Mouse (Mus musculus): ENCODE measurements around the gene Bach1. TPM values are rescaled to one million over a fixed set of nuclear protein-coding genes. Genes with fewer than 3 reads are reported as not detected.
A peak's percentile ranks its signal among the peaks of the same experiment; 100 is the strongest.

Gene Bach1
- polyA plus RNA-seq, 2 experiments: 4.2 to 5.4 TPM

GRCm38 (mm10) chr16:87712986-87713693 is 14.4 kb downstream of the Bach1 start:
- DNase-seq (ENCODE audit: low read depth in 3 of 3, low spot score in 3 of 3) (peak; percentile 82 to 90 (median 82)), ATAC-seq (ENCODE audit: insufficient read depth) (peak; percentile 97)
- peaks cover 10% of the 10 kb centered on the region for H3K36me3 ChIP-seq (replicated peaks; ENCODE audit: control insufficient read depth, insufficient read depth, low read depth)
- 31% methylated on average over 18 of the region's 18 CpGs for WGBS (ENCODE audit: insufficient replicate concordance)
- peak overlapping the region; percentile 46 to 51 for H3K4me3 ChIP-seq (ENCODE audit: insufficient read depth in 1 of 2, low read depth in 2 of 2, low read length in 2 of 2)
- peak overlapping the region; percentile 65 for H3K9ac ChIP-seq (replicated peaks)
- H3K4me1 ChIP-seq (replicated peaks; ENCODE audit: control insufficient read depth in 2 of 2, insufficient read depth in 2 of 2, low read length in 1 of 2): peaks cover 53 to 57% of the 10 kb centered on the region in 2 experiments
- H3K9me3 ChIP-seq (ENCODE audit: control insufficient read depth, low read length): no peaks in the 10 kb centered on the region
- TF ChIP-seq EP300 (IDR thresholded peaks at IDR 0.05; ENCODE audit: low read depth) (peak; percentile 54), CTCF (IDR thresholded peaks at IDR 0.05; ENCODE audit: low read depth) (no peak)
- no peaks in the 10 kb centered on the region for H3K27me3 ChIP-seq (ENCODE audit: control insufficient read depth, insufficient read depth, low read length)
- H3K27ac ChIP-seq: peak overlapping the region; percentile 95
- H3K4me2 ChIP-seq (ENCODE audit: low read depth): peak overlapping the region; percentile 61

GRCm38 (mm10) chr16:87714550-87714949 is 15.8 kb downstream of the Bach1 start:
- no peak overlapping the region for H3K27ac ChIP-seq

DNA sequence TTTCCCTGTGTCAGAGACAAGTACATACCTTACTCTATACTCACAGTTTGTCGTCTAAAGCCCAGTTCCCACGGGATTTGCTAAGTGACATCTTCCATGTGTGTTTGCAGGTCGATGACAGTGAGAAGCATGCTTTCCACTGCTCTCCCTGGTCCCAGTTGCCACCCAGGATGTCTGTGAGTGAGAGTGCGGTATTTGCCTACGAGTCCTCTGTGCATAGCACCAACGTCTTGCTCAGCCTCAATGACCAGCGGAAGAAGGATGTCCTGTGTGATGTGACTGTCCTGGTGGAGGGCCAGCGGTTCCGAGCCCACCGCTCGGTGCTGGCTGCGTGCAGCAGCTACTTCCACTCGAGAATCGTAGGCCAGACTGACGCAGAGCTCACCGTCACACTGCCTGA is 16.5 kb downstream of the Bach1 start:
- H3K4me2 ChIP-seq (ENCODE audit: low read depth): no peak overlapping the region
- peaks cover 32 to 42% of the 10 kb centered on the region in 2 experiments for H3K4me1 ChIP-seq (replicated peaks; ENCODE audit: control insufficient read depth in 2 of 2, insufficient read depth in 2 of 2, low read length in 1 of 2)
- DNase-seq (ENCODE audit: low read depth in 3 of 3, low spot score in 3 of 3) (no peak), ATAC-seq (ENCODE audit: insufficient read depth) (no peak)
- no peak overlapping the region for H3K4me3 ChIP-seq (ENCODE audit: insufficient read depth in 1 of 2, low read depth in 2 of 2, low read length in 2 of 2)
- no peak overlapping the region for H3K9ac ChIP-seq (replicated peaks)
- TF ChIP-seq CTCF (IDR thresholded peaks at IDR 0.05; ENCODE audit: low read depth) (no peak), EP300 (IDR thresholded peaks at IDR 0.05; ENCODE audit: low read depth) (no peak)
- H3K9me3 ChIP-seq (ENCODE audit: control insufficient read depth, low read length): no peaks in the 10 kb centered on the region
- peaks cover 30% of the 10 kb centered on the region for H3K36me3 ChIP-seq (replicated peaks; ENCODE audit: control insufficient read depth, insufficient read depth, low read depth)
- no peak overlapping the region for H3K27ac ChIP-seq
- WGBS (ENCODE audit: insufficient replicate concordance): 90% methylated on average over 16 of the region's 16 CpGs
- H3K27me3 ChIP-seq (ENCODE audit: control insufficient read depth, insufficient read depth, low read length): no peaks in the 10 kb centered on the region

More at GRCm38 (mm10) chr16:87714550-87714949, 15.8 kb downstream of the Bach1 start:
- WGBS (ENCODE audit: insufficient replicate concordance): 85% methylated on average over 9 of the region's 9 CpGs
- Histone ChIP-seq H3K27me3 (ENCODE audit: control insufficient read depth, insufficient read depth, low read length) (no peaks in the 10 kb centered on the region), H3K36me3 (replicated peaks; ENCODE audit: control insufficient read depth, insufficient read depth, low read depth) (peaks cover 23% of the 10 kb centered on the region), H3K4me3 (ENCODE audit: insufficient read depth in 1 of 2, low read depth in 2 of 2, low read length in 2 of 2) (no peak overlapping the region), H3K9ac (replicated peaks) (no peak overlapping the region), H3K4me1 (replicated peaks; ENCODE audit: control insufficient read depth in 2 of 2, insufficient read depth in 2 of 2, low read length in 1 of 2) (peaks cover 39 to 44% of the 10 kb centered on the region in 2 experiments), H3K4me2 (ENCODE audit: low read depth) (no peak overlapping the region), H3K9me3 (ENCODE audit: control insufficient read depth, low read length) (no peaks in the 10 kb centered on the region)
- ATAC-seq (ENCODE audit: insufficient read depth): no peak
- TF ChIP-seq EP300 (IDR thresholded peaks at IDR 0.05; ENCODE audit: low read depth) (no peak), CTCF (IDR thresholded peaks at IDR 0.05; ENCODE audit: low read depth) (no peak)
- DNase-seq (ENCODE audit: low read depth in 3 of 3, low spot score in 3 of 3): no peak

- Histone ChIP-seq H3K9me3 (ENCODE audit: control insufficient read depth, low read length) (no peaks in the 10 kb centered on the region), H3K4me2 (ENCODE audit: low read depth) (no peak overlapping the region), H3K36me3 (replicated peaks; ENCODE audit: control insufficient read depth, insufficient read depth, low read depth) (peaks cover 39% of the 10 kb centered on the region), H3K9ac (replicated peaks) (no peak overlapping the region), H3K4me1 (replicated peaks; ENCODE audit: control insufficient read depth in 2 of 2, insufficient read depth in 2 of 2, low read length in 1 of 2) (peaks cover 24 to 36% of the 10 kb centered on the region in 2 experiments), H3K27ac (no peak overlapping the region), H3K4me3 (ENCODE audit: insufficient read depth in 1 of 2, low read depth in 2 of 2, low read length in 2 of 2) (no peak overlapping the region), H3K27me3 (ENCODE audit: control insufficient read depth, insufficient read depth, low read length) (no peaks in the 10 kb centered on the region)
- TF ChIP-seq CTCF (IDR thresholded peaks at IDR 0.05; ENCODE audit: low read depth) (no peak), EP300 (IDR thresholded peaks at IDR 0.05; ENCODE audit: low read depth) (no peak)
- ATAC-seq (ENCODE audit: insufficient read depth) (no peak), DNase-seq (ENCODE audit: low read depth in 3 of 3, low spot score in 3 of 3) (no peak)
- WGBS (ENCODE audit: insufficient replicate concordance): 69% methylated on average over 11 of the region's 11 CpGs
Observed at GRCm38 (mm10) chr16:87716269-87716668, 17.5 kb downstream of the Bach1 start.

DNA sequence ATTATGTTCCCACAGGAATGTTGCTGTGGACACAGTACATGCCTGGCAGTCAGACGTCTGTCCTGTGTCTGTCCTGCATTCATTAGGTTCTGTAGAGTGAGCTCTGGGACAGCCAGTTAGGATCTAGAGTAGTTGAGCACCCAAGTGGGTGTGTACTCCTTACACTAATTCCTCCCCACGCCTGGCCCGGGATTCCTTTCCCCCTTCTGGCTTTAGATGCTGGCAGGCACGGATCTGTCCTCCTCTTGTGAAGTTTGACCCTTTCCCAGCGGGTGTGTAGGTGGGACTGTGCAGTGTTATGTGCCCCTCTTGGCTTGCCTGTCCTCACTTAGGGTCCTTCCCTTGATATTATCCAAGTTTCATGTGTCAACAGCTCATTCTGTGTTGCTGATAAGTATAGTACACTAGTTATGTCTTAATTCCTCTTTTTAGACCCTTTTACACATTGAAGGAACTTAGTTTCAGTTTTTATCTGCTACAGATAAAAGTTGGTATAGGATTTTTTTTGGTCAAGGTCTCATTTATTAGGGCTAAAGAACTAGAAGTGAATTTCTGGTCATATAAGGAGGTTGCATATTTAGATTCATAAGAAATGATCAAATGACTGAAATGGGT is 18.4 kb downstream of the Bach1 start:
- Histone ChIP-seq H3K4me3 (ENCODE audit: insufficient read depth in 1 of 2, low read depth in 2 of 2, low read length in 2 of 2) (no peak overlapping the region), H3K4me1 (replicated peaks; ENCODE audit: control insufficient read depth in 2 of 2, insufficient read depth in 2 of 2, low read length in 1 of 2) (peaks cover 19 to 33% of the 10 kb centered on the region in 2 experiments), H3K4me2 (ENCODE audit: low read depth) (no peak overlapping the region), H3K27ac (no peak overlapping the region), H3K27me3 (ENCODE audit: control insufficient read depth, insufficient read depth, low read length) (no peaks in the 10 kb centered on the region), H3K9ac (replicated peaks) (no peak overlapping the region), H3K9me3 (ENCODE audit: control insufficient read depth, low read length) (no peaks in the 10 kb centered on the region), H3K36me3 (replicated peaks; ENCODE audit: control insufficient read depth, insufficient read depth, low read depth) (peaks cover 44% of the 10 kb centered on the region)
- TF ChIP-seq CTCF (IDR thresholded peaks at IDR 0.05; ENCODE audit: low read depth) (no peak), EP300 (IDR thresholded peaks at IDR 0.05; ENCODE audit: low read depth) (no peak)
- DNase-seq (ENCODE audit: low read depth in 3 of 3, low spot score in 3 of 3) (no peak), ATAC-seq (ENCODE audit: insufficient read depth) (no peak)
- 70% methylated on average over 5 of the region's 5 CpGs for WGBS (ENCODE audit: insufficient replicate concordance)
